Mouse (Mus musculus) midbrain, embryonic 11.5 days (tissue): ENCODE data around the gene Aim2. TPM values are rescaled to one million over a fixed set of nuclear protein-coding genes. Genes with fewer than 3 reads are reported as not detected.

Experiments used
- ATAC-seq: fragments of 200-750 bp; cut with Nextera tagmentation; 2 replicates; pipeline ENCODE4 v1.8.0; 2017; ENCODE audit warnings: moderate TSS enrichment, moderate library complexity; ENCODE audit not compliant: low FRiP score
- DNase-seq: peaks from one replicate; pipeline ENCODE4 v3.0.0; 2015; ENCODE audit warnings: low spot score; ENCODE audit errors: missing footprints
- H3K27ac ChIP-seq: fragments of 300-500 bp; sonication (generic); 2 replicates; pipeline ENCODE4 v1.5.1; 2014; ENCODE audit warnings: low read depth, low read length
- H3K27me3 ChIP-seq: fragments of 300-500 bp; sonication (generic); 2 replicates; pipeline ENCODE4 v1.6.1; 2014; ENCODE audit warnings: mild to moderate bottlenecking, low read length, moderate library complexity, mixed read lengths; ENCODE audit not compliant: control insufficient read depth, insufficient read depth
- H3K36me3 ChIP-seq: fragments of 300-500 bp; sonication (generic); 2 replicates; pipeline ENCODE4 v1.6.1; 2014; ENCODE audit warnings: mild to moderate bottlenecking, low read length, moderate library complexity, mixed read lengths; ENCODE audit not compliant: control insufficient read depth, insufficient read depth
- H3K4me1 ChIP-seq: fragments of 300-500 bp; sonication (generic); 2 replicates; pipeline ENCODE4 v1.6.1; 2014; ENCODE audit warnings: low read length; ENCODE audit not compliant: control insufficient read depth, insufficient read depth
- H3K4me2 ChIP-seq: fragments of 300-500 bp; sonication (generic); 2 replicates; pipeline ENCODE4 v1.6.1; 2014; ENCODE audit warnings: mild to moderate bottlenecking, moderate library complexity
- H3K4me3 ChIP-seq: fragments of 300-500 bp; sonication (generic); 2 replicates; pipeline ENCODE4 v1.5.1; 2014; ENCODE audit warnings: low read depth, low read length
- H3K9ac ChIP-seq: fragments of 300-500 bp; sonication (generic); 2 replicates; pipeline ENCODE4 v1.6.1; 2014; ENCODE audit warnings: low read length
- H3K9me3 ChIP-seq: fragments of 300-500 bp; sonication (generic); 2 replicates; pipeline ENCODE4 v1.6.1; 2016; ENCODE audit warnings: low read length; ENCODE audit not compliant: control insufficient read depth
- WGBS: fragments of 180-500 bp; shearing (Covaris S2); extraction: QIAGEN DNeasy Blood & Tissue Kit; methylation state at CpG from one replicate; pipeline ENCODE4 v1.1.7; 2014; 5-methylcytosine and 5-hydroxymethylcytosine counted together
- polyA plus RNA-seq: library from polyadenylated mRNA; unstranded; fragments of >200 nt; fragmentation: Nextera tagmentation; extraction: Ambion mirVana; gene quantifications from 2 replicates; pipeline ENCODE4 v1.2.1, GENCODE M21; 2014

The Aim2 gene
- polyA plus RNA-seq, 1 experiment from 2014 or later: 4.1 TPM

DNA sequence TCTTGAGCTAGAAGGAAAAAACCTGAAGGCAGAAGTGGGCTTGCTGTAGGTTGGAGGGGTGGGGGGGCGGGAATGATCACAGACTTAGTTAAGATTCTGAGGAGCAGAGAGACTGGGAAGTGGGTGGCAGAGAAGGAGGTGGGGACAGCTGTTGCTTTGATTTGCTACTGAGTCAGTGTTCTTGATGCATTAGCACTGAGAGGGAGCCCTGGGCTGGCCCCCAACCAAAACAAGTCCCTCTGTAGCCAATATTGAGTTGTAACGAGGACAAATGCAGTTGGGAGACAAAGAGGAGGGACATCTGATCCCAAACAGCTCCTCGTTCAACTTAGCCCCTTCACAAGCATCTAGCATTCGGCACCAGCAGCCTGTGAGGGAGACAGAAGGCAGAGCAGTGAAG, 7.1 kb downstream of the Aim2 start:
- Histone ChIP-seq H3K27me3 (no peaks in the 10 kb centered on the region), H3K9me3 (no peaks in the 10 kb centered on the region), H3K27ac (no peak overlapping the region), H3K4me3 (no peak overlapping the region), H3K36me3 (no peaks in the 10 kb centered on the region), H3K4me1 (0 out of 2 replicates have a peak, but pooled peaks cover 2% of the 10 kb centered on the region), H3K9ac (no peak overlapping the region), H3K4me2 (no peak overlapping the region)
- 47% methylated on average over 4 of the region's 4 CpGs for WGBS
- ATAC-seq (0 out of 2 replicates have a peak, but pooled peaks have one; percentile 10), DNase-seq (no peak)

DNA sequence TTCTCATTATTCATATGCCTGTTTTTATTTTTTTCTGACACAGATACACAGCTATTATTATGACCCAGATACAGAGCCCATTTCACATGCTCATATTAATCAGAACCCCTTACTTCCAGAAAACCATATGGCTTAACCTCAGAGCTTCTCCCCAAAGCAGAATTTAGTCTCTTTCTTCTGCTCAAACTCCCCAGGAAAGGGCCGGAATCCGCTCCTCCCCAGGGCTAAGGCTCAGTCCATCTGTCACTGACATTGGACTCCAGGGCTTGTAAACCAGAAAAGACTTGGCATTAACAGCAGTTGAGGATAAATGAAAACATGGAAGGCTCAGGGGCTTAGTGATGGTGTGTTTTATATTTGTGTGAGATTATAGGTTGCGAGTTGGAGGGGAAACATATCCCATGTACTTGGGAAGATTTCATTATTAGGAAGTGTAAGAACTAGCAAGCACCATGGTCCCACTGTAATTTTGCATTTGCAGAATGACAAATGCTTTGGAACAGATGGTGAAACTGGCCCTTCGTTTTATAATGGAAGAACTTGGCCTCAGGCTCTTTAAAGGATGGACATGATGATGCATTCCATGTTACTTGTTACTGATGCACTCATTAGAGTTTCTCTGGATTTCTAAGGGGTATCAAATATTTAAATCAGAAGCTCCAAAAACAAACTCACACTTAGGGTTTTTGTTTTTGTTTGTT, 9.1 kb downstream of the Aim2 start:
- Histone ChIP-seq H3K4me3 (no peak overlapping the region), H3K4me1 (0 out of 2 replicates have a peak, but pooled peaks cover 2% of the 10 kb centered on the region), H3K4me2 (no peak overlapping the region), H3K27me3 (no peaks in the 10 kb centered on the region), H3K9me3 (no peaks in the 10 kb centered on the region), H3K36me3 (no peaks in the 10 kb centered on the region), H3K27ac (no peak overlapping the region), H3K9ac (no peak overlapping the region)
- DNase-seq (no peak), ATAC-seq (no peak)
- 75% methylated on average over 4 of the region's 4 CpGs for WGBS

DNA sequence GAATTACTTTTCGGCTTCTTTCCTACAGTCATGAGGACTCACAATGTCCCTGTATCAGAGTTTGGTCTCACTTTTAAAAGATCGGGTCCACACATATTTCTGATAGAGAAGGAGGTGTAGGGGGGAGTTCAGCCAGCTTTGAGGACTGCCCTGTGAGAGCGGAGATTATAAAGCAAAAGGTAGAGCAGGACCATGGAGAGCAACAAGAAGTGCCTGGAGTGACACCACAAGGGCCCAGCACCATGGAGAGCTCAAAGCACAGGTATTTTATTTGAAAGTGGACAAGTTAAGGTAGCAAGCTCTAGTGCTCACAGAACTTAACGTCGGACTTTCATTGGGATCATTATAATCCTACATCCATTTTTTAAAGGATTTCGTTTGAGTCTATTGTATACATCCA, 11.0 kb downstream of the Aim2 start:
- no peaks in the 10 kb centered on the region for H3K27me3 ChIP-seq
- H3K4me3 ChIP-seq: no peak overlapping the region
- no peak overlapping the region for H3K27ac ChIP-seq
- H3K9ac ChIP-seq: no peak overlapping the region
- H3K36me3 ChIP-seq: no peaks in the 10 kb centered on the region
- no peak for DNase-seq
- whole genome bisulfite sequencing: 54% methylated on average over 6 of the region's 6 CpGs
- no peaks in the 10 kb centered on the region for H3K9me3 ChIP-seq
- H3K4me1 ChIP-seq: peaks cover 11% of the 10 kb centered on the region
- no peak for ATAC-seq
- H3K4me2 ChIP-seq: no peak overlapping the region

DNA sequence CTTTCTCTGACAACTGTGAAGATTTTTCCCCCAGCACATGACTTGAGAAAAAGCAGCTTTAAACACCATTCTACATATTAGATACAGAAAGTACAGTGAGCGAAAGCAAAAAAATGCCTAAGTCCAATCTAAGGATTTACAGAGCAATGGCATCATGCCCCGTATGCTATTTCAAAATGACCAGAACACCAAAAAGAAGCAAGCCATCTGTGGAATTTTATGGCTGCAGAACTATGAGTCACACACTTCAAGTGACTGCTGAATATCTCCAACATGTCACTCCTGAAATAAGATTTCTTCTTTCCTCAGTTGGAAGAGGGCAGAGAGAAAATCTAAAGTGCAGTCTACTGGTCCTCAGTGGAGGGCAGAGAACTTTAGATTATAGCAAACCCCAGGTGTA, 12.8 kb downstream of the Aim2 start:
- no peak for ATAC-seq
- no peaks in the 10 kb centered on the region for H3K9me3 ChIP-seq
- no peak overlapping the region for H3K27ac ChIP-seq
- no peaks in the 10 kb centered on the region for H3K27me3 ChIP-seq
- H3K9ac ChIP-seq: no peak overlapping the region
- H3K4me1 ChIP-seq: peaks cover 17% of the 10 kb centered on the region
- no peak overlapping the region for H3K4me3 ChIP-seq
- no peak overlapping the region for H3K4me2 ChIP-seq
- H3K36me3 ChIP-seq: no peaks in the 10 kb centered on the region
- no peak for DNase-seq
- WGBS: 92% methylated on average over 2 of the region's 2 CpGs

- WGBS: 86% methylated on average over 4 of the region's 4 CpGs
- ATAC-seq: no peak
- no peak for DNase-seq
- no peaks in the 10 kb centered on the region for H3K27me3 ChIP-seq
- H3K4me3 ChIP-seq: no peak overlapping the region
- H3K9ac ChIP-seq: no peak overlapping the region
- H3K9me3 ChIP-seq: no peaks in the 10 kb centered on the region
- H3K27ac ChIP-seq: no peak overlapping the region
- H3K4me2 ChIP-seq: no peak overlapping the region
- peaks cover 17% of the 10 kb centered on the region for H3K4me1 ChIP-seq
- no peaks in the 10 kb centered on the region for H3K36me3 ChIP-seq
These were observed 13.6 kb downstream of the Aim2 start for GRCm38 (mm10) chr1:173364125-173364800.

- Histone ChIP-seq H3K27ac (no peak overlapping the region), H3K4me2 (peak overlapping the region; percentile 74), H3K9me3 (no peaks in the 10 kb centered on the region), H3K27me3 (no peaks in the 10 kb centered on the region), H3K9ac (peak overlapping the region; percentile 89; the same call in 1 of the 2 replicates), H3K36me3 (no peaks in the 10 kb centered on the region), H3K4me1 (peaks cover 21% of the 10 kb centered on the region), H3K4me3 (peak overlapping the region; percentile 79)
- WGBS: 3% methylated on average over 12 of the region's 13 CpGs
- ATAC-seq (peak; percentile 39), DNase-seq (peak; percentile 87)
These were observed 15.3 kb downstream of the Aim2 start for GRCm38 (mm10) chr1:173365970-173366409.

GRCm38 (mm10) chr1:173366701-173367355, 16.1 kb downstream of the Aim2 start:
- WGBS: under 1% methylated on average over 31 of the region's 31 CpGs
- Histone ChIP-seq H3K27me3 (no peaks in the 10 kb centered on the region), H3K36me3 (no peaks in the 10 kb centered on the region), H3K4me3 (peak overlapping the region; percentile 79), H3K27ac (peak overlapping the region; percentile 57; the same call in 1 of the 2 replicates), H3K9me3 (no peaks in the 10 kb centered on the region), H3K4me1 (peaks cover 21% of the 10 kb centered on the region), H3K9ac (peak overlapping the region; percentile 89), H3K4me2 (peak overlapping the region; percentile 74)
- ATAC-seq (peak; percentile 64), DNase-seq (peak; percentile 96)

GRCm38 (mm10) chr1:173367356-173368046, 16.8 kb downstream of the Aim2 start, which contains the start of gene Cadm3:
TSS of gene Cadm3 (minus strand) at chr1:173367695.
- H3K36me3 ChIP-seq: no peaks in the 10 kb centered on the region
- ATAC-seq: peak; percentile 89
- 1% methylated on average over 44 of the region's 46 CpGs for WGBS

More at GRCm38 (mm10) chr1:173367356-173368046, 16.8 kb downstream of the Aim2 start, which contains the start of gene Cadm3:
- peak within 1 kb of the TSS; percentile 89 for H3K9ac ChIP-seq
- DNase-seq: peak; percentile 97
- H3K4me3 ChIP-seq: peak within 1 kb of the TSS; percentile 79
- H3K27me3 ChIP-seq: no peaks in the 10 kb centered on the region
- H3K9me3 ChIP-seq: no peaks in the 10 kb centered on the region
- H3K4me1 ChIP-seq: peaks cover 21% of the 10 kb centered on the region
- peak within 1 kb of the TSS; percentile 57; the same call in 1 of the 2 replicates for H3K27ac ChIP-seq
- H3K4me2 ChIP-seq: peak within 1 kb of the TSS; percentile 74
